Mouse (Mus musculus) bone marrow macrophage, adult 2 months (primary cell): ENCODE measurements around the gene Nobox. TPM values are rescaled to one million over a fixed set of nuclear protein-coding genes. Genes with fewer than 3 reads are reported as not detected.

Experiments
- H3K27ac ChIP-seq: 2 replicates; pipeline ENCODE4 v1.5.1; 2012; ENCODE audit warnings: low read depth, low read length; ENCODE audit not compliant: insufficient read depth
- H3K4me1 ChIP-seq: 2 replicates; pipeline ENCODE4 v1.6.1; 2012; ENCODE audit warnings: low read length; ENCODE audit not compliant: control insufficient read depth, insufficient read depth
- H3K4me3 ChIP-seq: 2 replicates; pipeline ENCODE4 v1.5.1; 2012; ENCODE audit warnings: mild to moderate bottlenecking, low read length, moderate library complexity; ENCODE audit not compliant: insufficient read depth
- CTCF ChIP-seq: IDR thresholded peaks from 2 replicates; pipeline ENCODE4 v1.5.1; 2012; ENCODE audit warnings: low read depth, mild to moderate bottlenecking, low read length, moderate library complexity
- POLR2A ChIP-seq: IDR thresholded peaks from 2 replicates; pipeline ENCODE4 v1.6.1; 2012; ENCODE audit warnings: mild to moderate bottlenecking, low read depth, low read length, borderline replicate concordance
- polyA plus RNA-seq: library from polyadenylated mRNA; stranded (reverse); fragments of >200 nt; gene quantifications from 2 replicates; pipeline ENCODE4 v1.2.4, GENCODE M21; 2012; ENCODE audit not compliant: missing spikeins, insufficient read depth, insufficient read length

Gene Nobox
- polyA plus RNA-seq, 1 experiment = not detected

DNA sequence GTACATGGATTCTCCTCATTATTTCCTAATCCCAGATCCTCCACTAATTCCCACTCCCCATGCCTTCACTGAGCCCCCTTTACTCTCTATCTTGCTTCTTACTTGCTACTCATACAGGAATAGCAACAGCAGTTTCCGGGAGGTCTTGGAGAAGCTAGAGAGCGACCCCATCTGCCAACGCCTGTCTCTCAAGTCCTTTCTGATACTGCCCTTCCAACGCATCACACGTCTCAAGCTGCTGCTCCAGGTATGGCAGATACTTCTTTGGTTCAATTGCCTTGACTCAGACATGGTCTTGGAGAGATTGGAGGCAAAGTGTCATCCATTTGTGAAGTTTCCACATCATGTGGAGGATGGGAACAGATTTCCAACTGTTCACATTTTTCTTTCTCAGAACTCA, 28.9 kb downstream of the Nobox start:
- no peak for TF ChIP-seq CTCF
- H3K27ac ChIP-seq = no peak overlapping the region
- no peak overlapping the region for H3K4me3 ChIP-seq
- no peaks in the 10 kb centered on the region for H3K4me1 ChIP-seq

DNA sequence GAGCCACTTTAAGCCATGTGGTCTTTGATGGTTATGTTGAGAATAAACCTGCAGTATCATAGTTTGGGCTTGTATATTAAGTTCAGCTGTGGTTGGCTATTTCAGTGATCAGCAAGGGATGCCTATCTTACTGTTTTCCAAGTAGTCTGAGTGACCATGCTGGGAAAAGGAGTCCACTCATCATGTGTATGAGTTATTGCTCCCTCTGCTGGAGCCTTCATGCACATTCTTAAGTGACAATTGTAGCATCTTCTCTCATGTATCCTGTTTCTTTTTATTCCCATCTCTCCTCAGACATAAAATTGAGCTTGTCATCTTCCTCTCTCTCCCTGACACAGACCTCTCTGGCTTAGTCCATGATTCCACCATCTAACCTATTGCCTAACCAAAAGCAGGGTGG, 31.1 kb downstream of the Nobox start:
- TF ChIP-seq POLR2A = no peak
- no peak for TF ChIP-seq CTCF
- Histone ChIP-seq H3K4me1 (no peaks in the 10 kb centered on the region), H3K4me3 (no peak overlapping the region), H3K27ac (no peak overlapping the region)

DNA sequence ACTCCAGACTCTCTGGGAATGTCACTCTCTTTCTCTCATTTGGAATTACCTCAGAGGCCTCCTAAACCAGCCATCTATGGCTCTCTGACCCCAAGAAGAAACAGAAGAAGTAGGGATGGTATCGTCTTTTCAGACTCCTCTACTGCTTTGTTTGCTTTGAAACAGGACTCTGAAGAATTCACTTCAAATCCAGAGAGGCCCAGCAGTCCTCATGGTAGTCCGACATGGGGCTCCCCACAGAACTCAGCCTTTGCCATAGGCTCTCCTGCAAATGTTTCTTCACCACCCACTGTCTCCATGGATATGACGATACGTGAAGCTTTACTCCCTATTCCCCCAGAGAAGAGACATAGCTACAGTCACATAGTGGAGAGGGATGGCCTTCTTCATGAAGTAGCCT, 35.2 kb downstream of the Nobox start:
- no peak overlapping the region for H3K27ac ChIP-seq
- H3K4me1 ChIP-seq = no peaks in the 10 kb centered on the region
- no peak overlapping the region for H3K4me3 ChIP-seq
- TF ChIP-seq POLR2A (no peak), CTCF (no peak)

DNA sequence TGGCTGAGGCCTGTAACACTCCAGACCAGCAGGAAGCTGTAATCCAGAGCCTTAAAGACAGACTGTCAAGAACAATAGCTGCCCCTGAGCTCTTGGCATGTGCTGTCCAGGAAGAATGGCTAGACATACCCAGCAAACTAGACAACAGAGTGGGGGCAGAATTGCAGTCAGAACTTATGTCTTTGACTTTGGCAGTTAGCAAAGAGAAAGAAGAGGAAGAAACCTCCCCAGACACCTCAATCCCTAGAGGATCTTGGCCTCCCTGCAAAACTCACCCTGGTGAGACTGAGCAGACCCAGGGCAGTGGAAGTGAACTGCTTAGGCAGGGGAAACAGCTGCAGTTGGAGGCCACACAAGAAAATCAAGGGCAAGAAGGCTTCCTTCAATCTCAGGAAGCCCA, 36.8 kb downstream of the Nobox start:
- no peak overlapping the region for H3K4me3 ChIP-seq
- no peak overlapping the region for H3K27ac ChIP-seq
- TF ChIP-seq CTCF (no peak), POLR2A (no peak)
- H3K4me1 ChIP-seq = no peaks in the 10 kb centered on the region

DNA sequence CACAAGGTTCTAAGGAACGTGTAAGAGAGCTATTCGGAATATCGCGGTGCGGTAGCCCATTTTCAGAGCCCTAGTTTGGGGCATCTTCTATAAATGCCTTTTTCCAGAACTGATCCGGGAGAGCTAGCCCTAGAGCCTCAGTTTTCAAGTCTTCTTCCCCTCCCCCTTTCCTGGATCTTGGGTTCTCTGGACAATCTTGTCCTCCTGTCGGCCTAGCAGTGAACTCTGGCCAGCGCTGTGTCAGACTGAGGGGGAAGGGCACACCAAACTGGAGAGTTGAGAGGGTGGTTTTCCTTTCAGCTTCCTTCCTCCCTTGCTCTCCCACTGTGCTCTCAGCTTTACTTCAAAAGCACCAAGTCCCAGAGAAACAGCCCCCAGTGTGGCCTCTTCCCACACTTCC, 43.0 kb downstream of the Nobox start:
- TF ChIP-seq CTCF (no peak), POLR2A (no peak)
- H3K4me1 ChIP-seq = no peaks in the 10 kb centered on the region
- H3K4me3 ChIP-seq = no peak overlapping the region
- H3K27ac ChIP-seq = no peak overlapping the region

DNA sequence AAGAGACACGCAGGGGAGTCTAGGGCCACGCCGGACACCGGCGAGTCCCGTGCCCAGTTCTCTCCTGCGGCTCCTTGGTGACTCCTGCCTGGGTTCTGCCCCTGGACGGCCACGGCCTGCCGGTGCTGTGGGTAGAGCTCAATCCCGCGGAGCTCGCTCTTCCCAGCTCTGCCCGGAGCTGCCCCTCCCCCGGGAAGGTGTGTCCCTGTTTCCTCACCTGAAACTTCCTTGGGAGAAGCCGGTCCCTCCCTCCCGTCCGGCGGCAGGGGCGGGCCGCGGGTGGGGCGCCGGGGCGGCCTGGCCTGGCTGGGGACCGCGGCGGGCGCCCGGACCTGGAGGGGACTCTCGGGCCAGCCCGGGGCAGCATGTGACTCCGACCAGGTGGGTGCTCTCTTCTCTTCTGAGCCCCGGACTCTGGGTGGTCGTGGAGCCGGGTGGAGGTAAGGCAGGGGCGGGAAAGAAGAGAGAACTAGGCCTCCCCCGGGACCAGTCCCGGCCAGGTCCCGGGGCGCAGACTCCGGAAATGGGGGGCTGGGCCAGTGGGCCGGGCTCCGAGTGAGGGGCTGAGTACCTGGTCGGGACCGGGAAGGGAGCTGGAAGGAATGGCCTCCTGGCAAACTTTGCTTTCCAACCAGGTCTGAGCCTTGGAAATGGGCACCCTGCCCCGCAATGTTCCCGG, 43.9 kb downstream of the Nobox start, which contains the start of gene Arhgef5:
Gene Arhgef5 (plus strand): TSS at position 220 of the 679 bp plus-strand sequence.
- no peak within 1 kb of the TSS; the same call in 1 of the 2 replicates for H3K4me3 ChIP-seq
- no peak for TF ChIP-seq CTCF
- TF ChIP-seq POLR2A = no peak
- no peaks in the 10 kb centered on the region for H3K4me1 ChIP-seq
- H3K27ac ChIP-seq = no peak within 1 kb of the TSS

DNA sequence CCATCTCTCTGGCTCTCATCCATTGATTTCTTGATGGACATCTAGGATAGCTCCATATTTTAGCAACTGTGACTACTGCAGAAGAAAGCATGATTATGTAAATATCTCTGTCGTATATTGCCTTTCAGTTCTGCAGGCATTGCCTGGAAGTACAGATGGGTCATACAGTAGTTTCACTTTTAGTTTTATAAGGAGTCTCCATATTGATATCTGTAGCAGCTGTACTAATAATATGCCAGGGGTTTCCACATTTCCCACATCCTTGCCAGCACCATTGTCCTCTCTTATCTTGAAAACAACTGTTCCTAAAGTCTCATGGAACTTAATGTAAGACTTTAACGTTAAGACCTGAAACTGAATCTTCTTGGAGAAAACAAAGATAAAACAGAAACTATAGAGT, 48.6 kb downstream of the Nobox start:
- Histone ChIP-seq H3K4me3 (no peak overlapping the region), H3K27ac (no peak overlapping the region), H3K4me1 (no peaks in the 10 kb centered on the region)
- TF ChIP-seq CTCF = no peak
- TF ChIP-seq POLR2A = no peak

DNA sequence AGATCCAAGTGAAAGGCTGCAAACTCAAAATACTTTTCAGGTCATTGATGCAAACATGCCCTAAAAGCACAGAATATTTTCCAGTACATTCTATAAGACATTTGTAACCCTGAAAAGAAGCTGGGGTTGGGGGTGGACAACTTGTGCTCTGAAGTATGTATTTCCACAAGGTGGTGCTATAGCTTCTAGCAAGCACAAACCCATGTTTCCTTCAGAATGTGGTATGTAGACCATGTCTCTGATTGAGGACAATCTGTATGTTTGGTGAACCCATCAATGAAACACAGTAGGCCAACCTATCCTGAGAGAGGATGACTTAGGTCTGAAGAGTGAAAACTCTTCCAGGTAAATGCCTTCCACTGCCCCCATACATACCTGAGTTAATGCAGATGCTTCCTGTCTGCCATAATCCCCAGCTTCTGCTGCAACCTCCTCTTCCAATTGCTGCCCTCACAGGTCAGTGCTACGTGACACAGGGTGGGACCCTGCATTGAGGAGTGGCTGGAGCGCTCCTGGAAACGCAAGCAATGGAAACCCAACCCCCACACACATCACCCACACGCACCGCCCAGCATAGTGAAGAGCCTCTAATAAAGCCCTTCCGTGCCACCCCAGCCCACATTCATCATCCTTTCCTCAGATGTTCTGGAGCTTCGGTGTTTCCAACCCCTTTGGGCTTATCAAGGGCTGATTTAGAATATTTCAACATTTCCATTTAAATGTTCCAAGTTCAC, 55.0 kb downstream of the Nobox start:
- Histone ChIP-seq H3K27ac (no peak overlapping the region), H3K4me1 (no peaks in the 10 kb centered on the region), H3K4me3 (no peak overlapping the region)
- TF ChIP-seq CTCF (no peak), POLR2A (no peak)

Other genes with a start within 250 kb of the Nobox start
- gene Olfr441, start 203.2 kb downstream of the Nobox start, polyA plus RNA-seq = not detected in 2 replicates
- not detected in 2 replicates for gene Olfr237-ps1, start 163.0 kb downstream of the Nobox start, polyA plus RNA-seq
- gene Olfr437, start 146.3 kb downstream of the Nobox start, polyA plus RNA-seq = not detected in 2 replicates
- not detected in 2 replicates for gene Olfr13, start 137.4 kb downstream of the Nobox start, polyA plus RNA-seq
- not detected in 2 replicates for gene Olfr435, start 112.4 kb downstream of the Nobox start, polyA plus RNA-seq
- gene Olfr434, start 96.5 kb downstream of the Nobox start, polyA plus RNA-seq = not detected in 2 replicates
- gene Olfr47, start 78.0 kb downstream of the Nobox start, polyA plus RNA-seq = not detected in 2 replicates
- 0.20 and 0.73 TPM in 2 replicates for gene Arhgef5, start 44.0 kb downstream of the Nobox start, polyA plus RNA-seq